Mouse (Mus musculus) MEL (cell line): ENCODE results near the gene Abtb1. TPM values are rescaled to one million over a fixed set of nuclear protein-coding genes. Genes with fewer than 3 reads are reported as not detected.

Experiments used
- DNase-seq: peaks from one replicate; pipeline ENCODE4 v3.0.0; 2011; ENCODE audit warnings: low read depth, low spot score
- H3K27ac ChIP-seq: 2 replicates; pipeline ENCODE4 v1.5.1; 2012; ENCODE audit warnings: low read depth, mild to moderate bottlenecking, control low read depth, low read length, moderate library complexity; ENCODE audit not compliant: control insufficient read depth
- H3K27me3 ChIP-seq, 2 experiments: fragments of 150-350 bp in 1 of 2; sonication (generic) in 1 of 2; 2 replicates each; pipeline ENCODE4 v1.6.1; 2012; ENCODE audit warnings: low read length in 2 of 2, mild to moderate bottlenecking in 2 of 2, improper control_type of control experiment in 1 of 2, moderate library complexity in 1 of 2; ENCODE audit not compliant: insufficient read depth in 2 of 2, control insufficient read depth in 1 of 2
- H3K36me3 ChIP-seq, 2 experiments: 2 replicates each; pipeline ENCODE4 v1.6.1; 2012 to 2014; ENCODE audit warnings: low read length in 2 of 2, improper control_type of control experiment in 1 of 2, inconsistent platforms in 1 of 2, mild to moderate bottlenecking in 1 of 2; ENCODE audit not compliant: insufficient read depth in 2 of 2, control insufficient read depth in 1 of 2
- H3K4me1 ChIP-seq, 2 experiments: fragments of 150-350 bp in 1 of 2; sonication (generic) in 1 of 2; 2 replicates each; pipeline ENCODE4 v1.6.1; 2012; ENCODE audit warnings: low read length in 2 of 2, improper control_type of control experiment in 1 of 2, mild to moderate bottlenecking in 1 of 2; ENCODE audit not compliant: insufficient read depth in 2 of 2, control insufficient read depth in 1 of 2
- H3K4me3 ChIP-seq, 2 experiments: fragments of 150-350 bp in 1 of 2; sonication (generic) in 1 of 2; 2 replicates each; pipeline ENCODE4 v1.5.1; 2012; ENCODE audit warnings: low read depth in 2 of 2, low read length in 2 of 2, mild to moderate bottlenecking in 2 of 2, moderate library complexity in 2 of 2, control low read depth in 1 of 2, improper control_type of control experiment in 1 of 2; ENCODE audit not compliant: control insufficient read depth in 1 of 2, insufficient read depth in 1 of 2
- H3K79me2 ChIP-seq: 2 replicates; pipeline ENCODE4 v1.6.1; 2012; ENCODE audit warnings: mild to moderate bottlenecking, low read length, moderate library complexity; ENCODE audit not compliant: control insufficient read depth, poor library complexity, insufficient read depth
- H3K9ac ChIP-seq: 2 replicates; pipeline ENCODE4 v1.6.1; 2012; ENCODE audit warnings: low read depth, mild to moderate bottlenecking, control low read depth, low read length, moderate library complexity; ENCODE audit not compliant: control insufficient read depth, poor library complexity, severe bottlenecking
- H3K9me3 ChIP-seq: fragments of 150-350 bp; sonication (generic); replicated peaks from 2 replicates; pipeline ENCODE4 v1.6.1; 2012; ENCODE audit warnings: mild to moderate bottlenecking, low read length, improper control_type of control experiment, moderate library complexity; ENCODE audit not compliant: insufficient read depth
- BHLHE40 ChIP-seq: IDR thresholded peaks from 2 replicates; pipeline ENCODE4 v1.6.1; 2012; ENCODE audit warnings: low read depth, mild to moderate bottlenecking, inconsistent platforms, low read length, improper control_type of control experiment, borderline replicate concordance
- CTCF ChIP-seq, 3 experiments: IDR thresholded peaks in 2 of 3; conservative IDR thresholded peaks in 1 of 3; 2 replicates each; pipeline ENCODE4 v1.5.1; 2011 to 2012; ENCODE audit warnings: low read length in 3 of 3, low read depth in 2 of 3, mild to moderate bottlenecking in 2 of 3, improper control_type of control experiment in 1 of 3, inconsistent platforms in 1 of 3, mixed read lengths in 1 of 3, moderate library complexity in 1 of 3; ENCODE audit not compliant: control insufficient read depth in 1 of 3, insufficient read depth in 1 of 3, poor library complexity in 1 of 3, severe bottlenecking in 1 of 3
- E2F4 ChIP-seq: IDR thresholded peaks from 2 replicates; pipeline ENCODE4 v1.6.1; 2011; ENCODE audit warnings: low read depth, low read length, improper control_type of control experiment, borderline replicate concordance
- ETS1 ChIP-seq: IDR thresholded peaks from 2 replicates; pipeline ENCODE4 v1.6.1; 2012; ENCODE audit warnings: low read depth, mild to moderate bottlenecking, inconsistent platforms, low read length, improper control_type of control experiment, moderate library complexity
- GABPA ChIP-seq: IDR thresholded peaks from 2 replicates; pipeline ENCODE4 v1.6.1; 2012; ENCODE audit warnings: low read depth, mild to moderate bottlenecking, inconsistent platforms, low read length, improper control_type of control experiment, moderate library complexity
- HCFC1 ChIP-seq: IDR thresholded peaks from 2 replicates; pipeline ENCODE4 v1.6.1; 2012; ENCODE audit warnings: low read depth, mild to moderate bottlenecking, inconsistent platforms, low read length, improper control_type of control experiment, moderate library complexity
- MAFK ChIP-seq: IDR thresholded peaks from 2 replicates; pipeline ENCODE4 v1.6.1; 2011; ENCODE audit warnings: low read depth, mild to moderate bottlenecking, low read length, improper control_type of control experiment, borderline replicate concordance
- MAZ ChIP-seq: IDR thresholded peaks from 2 replicates; pipeline ENCODE4 v1.6.1; 2012; ENCODE audit warnings: low read depth, mild to moderate bottlenecking, inconsistent platforms, low read length, improper control_type of control experiment
- MYB ChIP-seq: IDR thresholded peaks from 2 replicates; pipeline ENCODE4 v1.6.1; 2011; ENCODE audit warnings: mild to moderate bottlenecking, low read depth, low read length, improper control_type of control experiment
- NELFE ChIP-seq: IDR thresholded peaks from 2 replicates; pipeline ENCODE4 v1.6.1; 2011; ENCODE audit warnings: low read depth, low read length, improper control_type of control experiment
- NRF1 ChIP-seq: IDR thresholded peaks from 2 replicates; pipeline ENCODE4 v1.6.1; 2014; ENCODE audit warnings: low read depth, mild to moderate bottlenecking, inconsistent platforms, low read length, improper control_type of control experiment, moderate library complexity; ENCODE audit not compliant: poor library complexity, insufficient read depth, severe bottlenecking
- POLR2AphosphoS5 ChIP-seq: IDR thresholded peaks from 2 replicates; pipeline ENCODE4 v1.6.1; 2012; ENCODE audit warnings: low read depth, borderline replicate concordance, mild to moderate bottlenecking, inconsistent platforms, low read length, moderate library complexity, mixed read lengths
- RAD21 ChIP-seq: IDR thresholded peaks from 2 replicates; pipeline ENCODE4 v1.6.1; 2011; ENCODE audit warnings: mild to moderate bottlenecking, low read depth, low read length, improper control_type of control experiment
- RCOR1 ChIP-seq: IDR thresholded peaks from 2 replicates; pipeline ENCODE4 v1.6.1; 2012; ENCODE audit warnings: low read depth, mild to moderate bottlenecking, inconsistent platforms, low read length, improper control_type of control experiment
- TAL1 ChIP-seq: IDR thresholded peaks from 2 replicates; pipeline ENCODE4 v1.6.1; 2012; ENCODE audit warnings: mild to moderate bottlenecking, inconsistent platforms, low read length, moderate library complexity, mixed read lengths
- USF1 ChIP-seq: IDR thresholded peaks from 2 replicates; pipeline ENCODE4 v1.6.1; 2014; ENCODE audit warnings: low read depth, mild to moderate bottlenecking, inconsistent platforms, low read length, improper control_type of control experiment, moderate library complexity
- ZMIZ1 ChIP-seq: IDR thresholded peaks from 2 replicates; pipeline ENCODE4 v1.6.1; 2012; ENCODE audit warnings: low read depth, mild to moderate bottlenecking, inconsistent platforms, low read length, improper control_type of control experiment, moderate library complexity
- polyA plus RNA-seq, 2 experiments: library from polyadenylated mRNA; stranded (reverse) in 1 of 2; unstranded in 1 of 2; fragments of >175 nt in 1 of 2; fragments of >200 nt in 1 of 2; gene quantifications; 2 replicates each; pipeline versions ENCODE4 v1.2.1 to v1.2.4; 2012; ENCODE audit warnings: low replicate concordance in 2 of 2, low read depth in 1 of 2; ENCODE audit not compliant: insufficient read length in 2 of 2, insufficient read depth in 1 of 2, missing spikeins in 1 of 2
- total RNA-seq: library from RNA; depleted of rRNA; stranded (reverse); fragments of 300-350 nt; gene quantifications from 2 replicates; pipeline ENCODE4 v1.2.3, GENCODE M21; 2012; rRNA removed

The Abtb1 gene
- total and polyA plus RNA-seq, 3 experiments = 7.4 to 16.9 TPM; not detected in 1

GRCm38 (mm10) chr6:88786732-88787445, 54.9 kb downstream of the Abtb1 start:
- no peaks in the 10 kb centered on the region for H3K9me3 ChIP-seq
- H3K36me3 ChIP-seq = no peaks in the 10 kb centered on the region
- no peaks in the 10 kb centered on the region for H3K4me1 ChIP-seq
- no peak overlapping the region for H3K27ac ChIP-seq
- no peaks in the 10 kb centered on the region for H3K79me2 ChIP-seq
- TF ChIP-seq HCFC1 (no peak), NELFE (no peak), CTCF (IDR thresholded peaks at IDR 0.05 in 2 of 3, conservative IDR thresholded peaks at IDR 0.05 in 1 of 3; ENCODE audit: control insufficient read depth in 1 of 3, insufficient read depth in 1 of 3, low read depth in 2 of 3, low read length in 3 of 3, poor library complexity in 1 of 3, severe bottlenecking in 1 of 3) (no peak), POLR2AphosphoS5 (no peak), E2F4 (no peak), RAD21 (no peak), MAFK (no peak), TAL1 (no peak), NRF1 (no peak), BHLHE40 (no peak), MYB (no peak), MAZ (no peak), GABPA (no peak), ZMIZ1 (no peak), ETS1 (no peak), RCOR1 (no peak), USF1 (no peak)
- H3K9ac ChIP-seq = no peak overlapping the region
- H3K27me3 ChIP-seq = peaks cover 7 to 9% of the 10 kb centered on the region in 2 experiments; a peak in 3 of 4 replicates
- no peak for DNase-seq
- no peak overlapping the region for H3K4me3 ChIP-seq

Other genes with a start within 250 kb of the Abtb1 start
- gene Kbtbd12, start 204.0 kb downstream of the Abtb1 start, total RNA-seq = 0.04 and 0.07 TPM in 2 replicates
- gene Kbtbd12, start 204.0 kb downstream of the Abtb1 start, polyA plus RNA-seq = not detected
- not detected in 2 replicates for gene Mgll, start 117.6 kb downstream of the Abtb1 start, total RNA-seq
- gene Mgll, start 117.6 kb downstream of the Abtb1 start, polyA plus RNA-seq = not detected
- gene Podxl2, start 33.1 kb upstream of the Abtb1 start, total RNA-seq = not detected in 2 replicates
- gene Podxl2, start 33.1 kb upstream of the Abtb1 start, polyA plus RNA-seq = under 1 TPM in 1 of 2 experiments, not detected in 1; 0.10 TPM
- gene Mcm2, start 56.8 kb upstream of the Abtb1 start, total RNA-seq = 214 and 242 TPM in 2 replicates
- gene Mcm2, start 56.8 kb upstream of the Abtb1 start, polyA plus RNA-seq = 100 to 1,000 TPM; 110 to 268 TPM
- 20.3 and 22.9 TPM in 2 replicates for gene Tpra1, start 60.3 kb upstream of the Abtb1 start, total RNA-seq
- 10 to 100 TPM in 1 of 2 experiments, not detected in 1; 42.4 TPM for gene Tpra1, start 60.3 kb upstream of the Abtb1 start, polyA plus RNA-seq